Mouse (Mus musculus): ENCODE results near the gene BC004004.

The BC004004 gene

DNA sequence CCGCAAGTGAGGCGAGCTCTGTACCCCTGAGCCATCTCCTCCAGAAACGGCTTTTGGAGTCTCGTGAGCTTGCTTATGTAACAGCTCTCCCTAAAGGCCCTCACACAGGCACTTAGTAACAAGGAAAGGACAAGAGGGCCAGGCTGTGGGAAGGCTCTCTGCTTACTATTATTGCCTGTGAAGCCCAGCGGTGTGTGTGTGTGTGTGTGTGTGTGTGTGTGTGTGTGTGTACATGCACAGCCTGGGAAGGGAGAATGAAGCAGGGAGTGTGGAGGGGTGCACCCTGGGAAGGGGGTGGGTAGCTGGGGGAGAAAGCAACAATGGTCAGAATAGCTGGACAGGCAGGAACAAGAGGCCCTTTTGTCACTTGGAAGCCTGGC lies 86.9 kb downstream of the BC004004 start:
- no peak for DNase-seq

DNA sequence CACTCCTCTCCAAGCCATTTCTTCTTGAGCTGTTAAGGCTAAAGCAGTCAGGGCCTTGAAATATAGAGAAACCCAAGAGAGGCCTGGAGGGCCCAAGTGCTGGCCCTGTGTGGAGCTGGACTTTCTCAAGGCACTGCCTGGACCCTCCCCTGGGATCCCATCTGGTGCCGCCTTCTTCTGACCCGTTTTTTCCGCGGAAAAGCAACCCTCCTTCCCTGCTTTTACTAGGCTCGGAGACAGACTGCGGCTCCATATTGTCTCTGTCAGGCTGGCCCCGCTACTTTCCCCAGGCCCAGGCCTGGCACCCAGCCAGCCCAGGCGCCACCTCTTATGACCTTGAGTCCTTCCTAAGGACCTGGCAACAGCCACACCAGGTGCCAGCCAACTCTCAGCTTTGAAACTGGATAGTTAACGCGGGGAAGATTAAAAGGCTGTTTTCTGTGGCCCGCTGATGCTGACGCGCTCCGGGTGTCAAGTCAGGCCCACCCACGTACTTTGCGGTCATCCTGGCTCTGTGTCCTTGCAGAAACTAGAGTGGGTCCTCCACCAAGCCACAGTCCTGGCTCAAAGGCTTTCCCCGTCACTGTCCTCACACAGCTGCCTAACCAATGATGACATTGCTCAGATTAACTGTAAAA lies 87.4 kb downstream of the BC004004 start:
- DNase-seq: no peak

DNA sequence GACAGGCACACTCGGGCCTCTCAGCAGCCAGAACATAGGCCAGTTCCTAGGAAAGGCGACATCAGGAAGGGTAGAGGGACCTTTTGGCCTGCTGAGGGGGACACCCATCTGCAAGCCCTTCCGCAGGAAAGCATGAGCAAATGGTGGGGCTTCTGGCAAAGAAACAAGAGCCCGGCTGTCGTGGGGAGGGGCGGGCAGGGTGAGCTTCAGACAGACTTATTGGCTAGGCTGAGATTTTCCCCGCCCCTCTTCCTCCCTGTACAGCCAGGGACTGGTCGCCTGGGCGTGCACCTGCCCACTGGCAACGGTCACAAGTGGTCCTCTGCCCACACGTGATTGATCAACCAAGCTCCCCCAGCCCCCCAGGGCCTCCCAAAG lies 87.9 kb downstream of the BC004004 start:
- no peak for DNase-seq

DNA sequence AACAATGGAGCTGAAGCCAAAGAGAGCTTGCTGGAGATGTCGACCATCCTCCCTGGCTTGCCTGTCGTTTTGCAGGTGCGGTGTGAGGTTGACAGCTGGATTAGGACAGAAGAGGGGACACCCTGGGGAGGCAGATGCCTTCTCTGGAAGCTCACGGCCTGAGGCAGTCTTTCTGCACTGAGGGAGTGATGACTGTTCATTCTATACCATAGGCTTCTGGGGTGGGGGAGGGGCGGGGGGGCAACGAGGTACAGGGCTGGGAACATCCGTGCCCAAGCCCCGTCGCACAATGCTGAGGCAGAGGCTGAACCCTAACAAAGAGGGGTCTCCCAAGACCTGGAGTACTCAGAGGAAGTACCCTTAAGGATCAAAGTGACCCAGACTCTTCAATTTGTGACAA lies 88.3 kb downstream of the BC004004 start:
- DNase-seq: no peak

DNA sequence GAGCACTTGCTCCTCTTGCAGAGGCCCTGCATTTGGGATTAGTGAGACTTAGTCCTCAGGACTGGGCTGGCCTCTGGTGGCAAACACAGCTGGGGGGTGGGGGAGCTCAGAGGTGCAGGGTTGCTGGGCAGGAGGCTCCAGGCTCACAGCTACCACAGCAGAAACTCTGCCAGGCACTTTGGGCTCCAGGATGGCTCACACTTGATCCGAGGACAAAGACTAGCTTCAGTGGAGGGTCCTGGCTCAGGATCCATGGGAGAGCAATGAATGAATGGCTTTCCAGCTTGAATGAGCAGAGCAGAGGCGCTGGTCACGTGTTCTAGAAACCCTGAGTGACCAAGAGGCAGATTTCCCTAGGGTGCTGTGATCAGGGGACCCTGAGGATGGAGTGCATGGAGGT lies 90.3 kb downstream of the BC004004 start:
- no peak for DNase-seq

DNA sequence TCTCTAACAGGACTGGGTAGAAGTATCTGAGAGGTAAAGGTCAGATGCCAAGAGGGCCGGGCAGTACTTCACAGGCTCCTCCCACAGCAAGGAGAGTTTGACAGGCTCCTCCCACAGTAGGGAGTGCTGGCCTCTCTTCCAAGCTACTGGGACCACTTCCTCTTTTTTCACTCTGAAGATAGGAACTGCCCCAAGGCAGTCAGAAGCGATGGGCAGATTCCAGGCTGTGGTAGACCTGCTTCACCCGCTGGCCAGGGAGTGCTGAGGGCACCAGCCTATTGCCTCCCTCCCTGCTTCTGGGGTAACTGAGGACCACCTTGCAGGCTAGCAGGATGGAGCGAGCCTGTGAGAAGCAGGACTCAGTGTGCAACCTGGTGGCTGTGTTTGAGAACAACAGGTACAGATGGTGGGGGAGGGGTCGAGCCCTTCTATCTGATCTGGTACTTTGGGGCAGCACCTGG lies 92.2 kb downstream of the BC004004 start, which contains the start of gene Fgd2:
Fgd2 (plus strand) TSS at position 154 of the 461 bp plus-strand sequence.
- no peak for DNase-seq

DNA sequence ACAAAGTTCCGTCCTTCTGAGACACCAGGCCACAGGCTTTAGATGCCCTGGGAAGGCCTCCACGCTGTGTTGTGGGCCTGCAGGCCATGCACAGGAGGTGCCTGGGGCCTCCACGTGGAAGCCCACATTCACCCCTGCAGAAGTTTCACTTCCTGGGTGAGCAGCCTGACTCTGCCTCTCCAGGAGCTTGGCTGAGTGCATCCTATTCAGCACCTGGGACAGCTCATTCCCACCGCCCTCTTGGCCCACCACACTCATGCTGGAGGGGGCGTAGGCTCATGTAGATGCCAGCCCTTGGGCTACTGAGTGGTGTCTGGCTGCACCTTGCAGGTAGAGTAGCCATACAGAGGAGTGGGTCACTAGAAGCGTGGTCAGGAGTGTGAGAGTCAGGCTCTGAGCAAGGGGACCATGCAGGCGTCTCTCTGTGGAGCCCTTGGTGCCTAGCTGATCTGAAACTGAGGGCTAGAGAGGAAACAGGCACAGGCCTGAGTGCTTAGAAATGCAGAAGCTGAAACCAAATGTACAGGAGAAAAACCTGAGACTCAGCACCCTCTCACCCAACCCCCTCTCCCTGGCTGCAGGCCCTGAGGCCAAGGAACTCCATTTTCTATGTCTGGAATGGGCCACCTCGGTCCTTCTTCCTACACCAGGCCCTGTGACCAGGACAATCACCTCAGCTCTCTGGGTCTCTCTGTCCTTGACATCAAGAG lies 93.5 kb downstream of the BC004004 start:
- DNase-seq: no peak

DNA sequence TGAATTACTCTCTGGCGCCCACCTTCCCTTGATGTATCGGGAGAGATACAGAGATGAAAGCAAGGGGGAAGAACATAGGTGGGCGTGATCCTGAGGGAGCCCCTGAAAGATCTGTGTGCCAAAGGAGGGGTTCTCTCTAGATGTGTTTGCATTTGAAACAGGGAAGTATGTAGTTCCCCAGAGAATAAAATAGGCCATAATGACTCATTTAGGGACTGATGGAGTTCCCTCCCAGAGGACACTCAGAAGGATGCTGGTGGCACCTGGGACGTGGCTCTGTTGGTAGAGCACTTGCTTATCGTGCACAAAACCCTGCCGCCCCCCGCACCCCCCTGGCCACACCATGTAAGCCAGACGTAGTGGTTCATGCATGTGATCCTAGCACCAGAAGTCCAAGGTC lies 94.5 kb downstream of the BC004004 start:
- no peak for DNase-seq
